Mouse (Mus musculus) CH12.LX (cell line): ENCODE measurements around the gene Smarcd1. TPM values are rescaled to one million over a fixed set of nuclear protein-coding genes. Genes with fewer than 3 reads are reported as not detected.

Experiments
- DNase-seq: peaks from one replicate; pipeline ENCODE4 v3.0.0-alpha.2; 2013; ENCODE audit errors: extremely low read depth
- H3K27ac ChIP-seq: 2 replicates; pipeline ENCODE4 v1.5.1; 2012; ENCODE audit warnings: low read depth, mild to moderate bottlenecking, control low read depth, moderate library complexity; ENCODE audit not compliant: insufficient read depth
- H3K27me3 ChIP-seq: replicated peaks from 2 replicates; pipeline ENCODE3; 2012; ENCODE audit warnings: inconsistent platforms
- H3K36me3 ChIP-seq, 2 experiments: replicated peaks in 1 of 2; 2 replicates each; pipeline versions ENCODE3 to v1.6.1; 2012; ENCODE audit warnings: inconsistent platforms in 1 of 2, low read length in 1 of 2, mild to moderate bottlenecking in 1 of 2, mixed read lengths in 1 of 2, moderate library complexity in 1 of 2; ENCODE audit not compliant: control insufficient read depth in 1 of 2, insufficient read depth in 1 of 2
- H3K4me1 ChIP-seq, 2 experiments: 2 replicates each; pipeline ENCODE4 v1.6.1; 2012; ENCODE audit warnings: inconsistent platforms in 1 of 2, moderate library complexity in 1 of 2; ENCODE audit not compliant: insufficient read depth in 2 of 2, control insufficient read depth in 1 of 2
- H3K4me2 ChIP-seq: 2 replicates; pipeline ENCODE4 v1.6.1; 2012; ENCODE audit warnings: low read depth, mild to moderate bottlenecking, control low read depth; ENCODE audit not compliant: poor library complexity, insufficient read depth, severe bottlenecking
- H3K4me3 ChIP-seq, 3 experiments: fragments of 150-350 bp in 1 of 3; sonication (generic) in 1 of 3; replicated peaks in 1 of 3; 2 replicates each; pipeline versions ENCODE3 to v1.5.1; 2011 to 2012; ENCODE audit warnings: low read depth in 2 of 3, low read length in 2 of 3, mild to moderate bottlenecking in 2 of 3, moderate library complexity in 2 of 3, control low read depth in 1 of 3, improper control_type of control experiment in 1 of 3, inconsistent platforms in 1 of 3, mixed read lengths in 1 of 3; ENCODE audit not compliant: poor library complexity in 1 of 3
- H3K79me2 ChIP-seq: replicated peaks from 2 replicates; pipeline ENCODE4 v1.6.1; 2012; ENCODE audit warnings: mild to moderate bottlenecking, moderate library complexity; ENCODE audit not compliant: control insufficient read depth, poor library complexity, insufficient read depth, severe bottlenecking; ENCODE audit errors: extremely low read depth
- H3K9ac ChIP-seq: 2 replicates; pipeline ENCODE4 v1.6.1; 2012; ENCODE audit warnings: low read depth, mild to moderate bottlenecking, control low read depth, moderate library complexity; ENCODE audit not compliant: insufficient read depth
- H3K9me3 ChIP-seq: replicated peaks from 2 replicates; pipeline ENCODE3; 2012; ENCODE audit warnings: low read length, inconsistent platforms, mixed read lengths
- CHD2 ChIP-seq: IDR thresholded peaks from 2 replicates; pipeline ENCODE4 v1.6.1; 2011; ENCODE audit warnings: low read length, improper control_type of control experiment
- CTCF ChIP-seq, 2 experiments: IDR thresholded peaks in 1 of 2; conservative IDR thresholded peaks in 1 of 2; 2 replicates each; pipeline ENCODE4 v1.5.1; 2011 to 2012; ENCODE audit warnings: low read depth in 2 of 2, low read length in 2 of 2, improper control_type of control experiment in 1 of 2, inconsistent platforms in 1 of 2, mild to moderate bottlenecking in 1 of 2, moderate library complexity in 1 of 2
- ELF1 ChIP-seq: IDR thresholded peaks from 2 replicates; pipeline ENCODE4 v1.6.1; 2014; ENCODE audit warnings: low read depth, mild to moderate bottlenecking, inconsistent platforms, low read length, improper control_type of control experiment
- EP300 ChIP-seq: IDR thresholded peaks from 2 replicates; pipeline ENCODE4 v1.6.1; 2011; ENCODE audit warnings: low read length, improper control_type of control experiment
- ETS1 ChIP-seq: conservative IDR thresholded peaks from 2 replicates; pipeline ENCODE4 v1.6.1; 2012; ENCODE audit warnings: low read depth, mild to moderate bottlenecking, inconsistent platforms, low read length, improper control_type of control experiment, moderate library complexity
- MAZ ChIP-seq: IDR thresholded peaks from 2 replicates; pipeline ENCODE4 v1.6.1; 2012; ENCODE audit warnings: low read depth, mild to moderate bottlenecking, inconsistent platforms, low read length, improper control_type of control experiment, moderate library complexity
- MYC ChIP-seq: IDR thresholded peaks from 2 replicates; pipeline ENCODE4 v1.6.1; 2011; ENCODE audit warnings: low read depth, mild to moderate bottlenecking, improper control_type of control experiment, low read length
- RAD21 ChIP-seq: IDR thresholded peaks from 2 replicates; pipeline ENCODE4 v1.6.1; 2011; ENCODE audit warnings: low read depth, mild to moderate bottlenecking, low read length, improper control_type of control experiment, moderate library complexity
- TCF12 ChIP-seq: IDR thresholded peaks from 2 replicates; pipeline ENCODE4 v1.6.1; 2014; ENCODE audit warnings: low read depth, mild to moderate bottlenecking, inconsistent platforms, low read length, improper control_type of control experiment
- UBTF ChIP-seq: IDR thresholded peaks from 2 replicates; pipeline ENCODE4 v1.6.1; 2012; ENCODE audit warnings: low read depth, mild to moderate bottlenecking, inconsistent platforms, low read length, improper control_type of control experiment, moderate library complexity
- USF2 ChIP-seq: conservative IDR thresholded peaks from 2 replicates; pipeline ENCODE4 v1.6.1; 2011; ENCODE audit warnings: low read depth, low read length, improper control_type of control experiment
- ZNF384 ChIP-seq: IDR thresholded peaks from 2 replicates; pipeline ENCODE4 v1.6.1; 2012; ENCODE audit warnings: low read depth, low read length, improper control_type of control experiment, inconsistent platforms
- dilution Hi-C: fragments of 300-500 bp; cut with MboI; formaldehyde crosslinking; loops from 2 replicates; pipeline ENCODE4 v1.14.3; 2020; ENCODE audit warnings: low sequenced_read_pairs; ENCODE audit not compliant: extremely low pct_unique_long_range_greater_than_20kb, extremely low pct_ligation_motif_present
- in situ Hi-C: fragments of 300-500 bp; cut with MboI; formaldehyde crosslinking; loops from 3 replicates; pipeline ENCODE4 v1.14.3; 2019; ENCODE audit warnings: low sequenced_read_pairs, low pct_ligation_motif_present, low pct_unique_long_range_greater_than_20kb, mixed read lengths
- polyA plus RNA-seq: library from polyadenylated mRNA; unstranded; fragments of >175 nt; gene quantifications from 2 replicates; pipeline ENCODE4 v1.2.1, GENCODE M21; 2012; ENCODE audit warnings: low read depth; ENCODE audit not compliant: insufficient read length
- total RNA-seq, 2 experiments: library from RNA; depleted of rRNA; stranded (reverse); fragments of 300-350 nt in 1 of 2; fragments of >200 nt in 1 of 2; gene quantifications; 2 replicates each; pipeline ENCODE4 v1.2.3; 2012 to 2014

Gene Smarcd1
- total and polyA plus RNA-seq, 3 experiments: 12.5 to 69.9 (median 17.9) TPM

DNA sequence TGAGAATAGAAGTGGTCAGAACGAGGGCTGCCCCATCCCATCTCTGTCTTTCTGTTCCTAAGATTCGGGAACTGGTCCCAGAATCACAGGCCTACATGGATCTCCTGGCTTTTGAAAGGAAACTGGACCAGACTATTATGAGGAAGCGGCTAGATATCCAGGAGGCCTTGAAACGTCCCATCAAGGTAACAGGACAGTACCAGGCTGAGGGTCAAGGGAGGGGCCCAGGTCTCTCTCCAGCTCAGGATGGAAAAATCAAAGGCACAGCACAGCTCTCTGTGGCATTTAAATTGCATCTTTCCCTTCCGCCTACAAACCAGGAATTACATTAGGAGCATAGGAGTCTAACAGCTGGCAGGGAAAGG lies 1.7 kb downstream of the Smarcd1 start:
- H3K4me2 ChIP-seq: no peak overlapping the region
- H3K27me3 ChIP-seq: peaks cover under 1% of the 10 kb centered on the region
- in situ Hi-C loops (no loop called here), dilution Hi-C loops (no loop called here)
- no peak for DNase-seq
- no peaks in the 10 kb centered on the region; the same call in 1 of the 2 replicates for H3K79me2 ChIP-seq
- TF ChIP-seq ELF1: no peak
- TF ChIP-seq TCF12: no peak
- TF ChIP-seq USF2: no peak
- no peak for TF ChIP-seq CTCF (conservative IDR thresholded peaks at IDR 0.05 in 1 of 2, IDR thresholded peaks at IDR 0.05 in 1 of 2; ENCODE audit: low read depth in 2 of 2, low read length in 2 of 2)
- TF ChIP-seq ETS1: no peak
- TF ChIP-seq MYC: no peak
- H3K9ac ChIP-seq: no peak overlapping the region
- H3K4me1 ChIP-seq: peaks cover 13 to 27% of the 10 kb centered on the region in 2 experiments
- H3K9me3 ChIP-seq: no peaks in the 10 kb centered on the region
- no peak overlapping the region for H3K27ac ChIP-seq
- H3K36me3 ChIP-seq: peaks cover 31 to 49% of the 10 kb centered on the region in 2 experiments
- H3K4me3 ChIP-seq: no peak overlapping the region

DNA sequence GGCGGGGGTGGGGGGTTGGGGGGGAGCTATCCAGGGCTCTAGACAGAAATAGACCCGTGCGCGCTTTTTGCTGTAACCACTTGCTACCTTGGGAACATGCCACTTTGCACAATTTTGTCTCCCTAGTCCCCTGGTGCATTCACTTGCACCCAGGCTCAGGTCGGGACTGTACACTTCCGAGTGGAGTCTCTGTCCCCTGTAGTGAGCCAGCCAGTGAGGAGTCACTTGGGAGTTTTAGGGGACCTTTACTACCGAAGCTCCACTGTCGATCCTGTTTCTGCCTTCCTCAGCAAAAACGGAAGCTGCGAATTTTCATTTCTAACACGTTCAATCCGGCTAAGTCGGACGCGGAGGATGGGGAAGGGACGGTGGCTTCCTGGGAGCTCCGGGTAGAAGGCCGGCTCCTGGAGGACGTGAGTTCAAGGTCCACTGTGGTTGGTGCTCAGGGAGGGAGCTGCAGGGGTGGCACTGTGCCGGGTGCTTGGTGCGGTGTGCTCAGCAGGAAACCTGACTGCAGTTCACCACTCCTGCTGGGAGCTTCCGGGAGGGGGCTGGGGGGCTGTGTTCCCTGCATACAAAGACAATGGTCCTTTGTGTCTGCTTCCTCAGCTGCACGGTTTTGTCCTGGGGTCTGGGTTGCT lies 2.2 kb downstream of the Smarcd1 start:
- DNase-seq: no peak
- in situ Hi-C loops: no loop called here
- Histone ChIP-seq H3K4me3 (no peak overlapping the region), H3K4me1 (peaks cover 10 to 27% of the 10 kb centered on the region in 2 experiments), H3K4me2 (no peak overlapping the region), H3K79me2 (no peaks in the 10 kb centered on the region; the same call in 1 of the 2 replicates), H3K36me3 (peaks cover 35 to 54% of the 10 kb centered on the region in 2 experiments), H3K27ac (no peak overlapping the region), H3K27me3 (no peaks in the 10 kb centered on the region), H3K9me3 (no peaks in the 10 kb centered on the region), H3K9ac (no peak overlapping the region)
- dilution Hi-C loops: no loop called here
- no peak for TF ChIP-seq MAZ
- TF ChIP-seq RAD21: no peak

DNA sequence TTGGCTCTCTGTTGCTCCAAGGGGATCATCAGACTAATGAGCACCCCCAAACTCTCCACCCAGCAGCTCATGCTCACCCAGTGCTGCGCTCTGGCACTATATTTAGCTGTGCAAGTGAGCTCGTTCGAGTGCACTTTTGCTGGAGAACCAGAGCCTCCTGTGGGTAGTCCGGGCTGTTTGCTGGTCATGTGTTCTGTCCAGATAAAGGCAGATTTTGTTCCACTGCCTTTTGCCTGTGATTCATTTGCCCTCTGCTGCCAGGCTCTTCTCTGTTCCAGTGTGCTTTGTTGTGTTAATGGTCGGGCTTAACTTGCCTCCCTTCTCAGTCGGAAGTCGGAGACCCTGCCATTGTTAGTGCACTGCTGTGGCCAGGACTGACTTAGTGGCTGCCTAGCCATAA lies 3.0 kb downstream of the Smarcd1 start:
- dilution Hi-C loops: no loop called here
- Histone ChIP-seq H3K9ac (no peak overlapping the region), H3K9me3 (no peaks in the 10 kb centered on the region), H3K4me2 (no peak overlapping the region), H3K79me2 (no peaks in the 10 kb centered on the region; the same call in 1 of the 2 replicates), H3K4me1 (peaks cover 10 to 27% of the 10 kb centered on the region in 2 experiments), H3K4me3 (no peak overlapping the region), H3K27me3 (no peaks in the 10 kb centered on the region), H3K36me3 (peaks cover 43 to 61% of the 10 kb centered on the region in 2 experiments), H3K27ac (no peak overlapping the region)
- DNase-seq: no peak
- in situ Hi-C loops: no loop called here
- no peak for TF ChIP-seq ELF1
- TF ChIP-seq CHD2: no peak
- no peak for TF ChIP-seq UBTF
- no peak for TF ChIP-seq CTCF (conservative IDR thresholded peaks at IDR 0.05 in 1 of 2, IDR thresholded peaks at IDR 0.05 in 1 of 2; ENCODE audit: low read depth in 2 of 2, low read length in 2 of 2)
- TF ChIP-seq EP300: no peak
- TF ChIP-seq ZNF384: no peak
